Mouse (Mus musculus): ENCODE measurements around the gene AW011738. TPM values are rescaled to one million over a fixed set of nuclear protein-coding genes. Genes with fewer than 3 reads are reported as not detected.

Gene AW011738
- polyA plus RNA-seq, 1 experiment from 2014 or later, result 1.9 TPM

- 18% methylated on average over 17 of the region's 17 CpGs for WGBS (ENCODE audit: insufficient replicate concordance)
- H3K27ac ChIP-seq (ENCODE audit: low read depth), result no peak overlapping the region
- no peaks in the 10 kb centered on the region for H3K27me3 ChIP-seq (ENCODE audit: insufficient read depth, low read length)
- no peak for DNase-seq
- peaks cover 12% of the 10 kb centered on the region for H3K4me1 ChIP-seq (ENCODE audit: insufficient read depth)
- no peaks in the 10 kb centered on the region for H3K9me3 ChIP-seq (ENCODE audit: low read length)
- TF ChIP-seq EP300 (IDR thresholded peaks at IDR 0.05; ENCODE audit: low read depth) (no peak), CTCF (IDR thresholded peaks at IDR 0.05; ENCODE audit: low read depth) (no peak)
- H3K9ac ChIP-seq (replicated peaks), result peak overlapping the region; percentile 58
- H3K4me2 ChIP-seq (ENCODE audit: low read depth, low read length), result peak overlapping the region; percentile 99
- H3K36me3 ChIP-seq (replicated peaks; ENCODE audit: insufficient read depth, low read length), result peaks cover 28% of the 10 kb centered on the region
- H3K4me3 ChIP-seq (ENCODE audit: low read depth, low read length), result peak overlapping the region; percentile 92
- ATAC-seq, result no peak
Observed at GRCm38 (mm10) chr4:156234021-156234501, 31.0 kb downstream of the AW011738 start.

GRCm38 (mm10) chr4:156234701-156235213 is 31.7 kb downstream of the AW011738 start, which contains the start of gene Plekhn1:
Gene Plekhn1, minus strand, starts transcription at chr4:156234857.
- H3K9me3 ChIP-seq (ENCODE audit: low read length), result no peaks in the 10 kb centered on the region
- no peaks in the 10 kb centered on the region for H3K27me3 ChIP-seq (ENCODE audit: insufficient read depth, low read length)
- H3K9ac ChIP-seq (replicated peaks), result peak within 1 kb of the TSS; percentile 80
- TF ChIP-seq EP300 (IDR thresholded peaks at IDR 0.05; ENCODE audit: low read depth), result no peak
- no peak for TF ChIP-seq CTCF (IDR thresholded peaks at IDR 0.05; ENCODE audit: low read depth)
- H3K4me3 ChIP-seq (ENCODE audit: low read depth, low read length), result peak within 1 kb of the TSS; percentile 92
- H3K4me1 ChIP-seq (ENCODE audit: insufficient read depth), result peaks cover 12% of the 10 kb centered on the region
- DNase-seq (peak; percentile 77), ATAC-seq (peak; percentile 22)
- peak within 1 kb of the TSS; percentile 95 for H3K27ac ChIP-seq (ENCODE audit: low read depth)
- H3K4me2 ChIP-seq (ENCODE audit: low read depth, low read length), result peak within 1 kb of the TSS; percentile 99
- peaks cover 31% of the 10 kb centered on the region for H3K36me3 ChIP-seq (replicated peaks; ENCODE audit: insufficient read depth, low read length)
- WGBS (ENCODE audit: insufficient replicate concordance), result under 1% methylated on average over 19 of the region's 48 CpGs

DNA sequence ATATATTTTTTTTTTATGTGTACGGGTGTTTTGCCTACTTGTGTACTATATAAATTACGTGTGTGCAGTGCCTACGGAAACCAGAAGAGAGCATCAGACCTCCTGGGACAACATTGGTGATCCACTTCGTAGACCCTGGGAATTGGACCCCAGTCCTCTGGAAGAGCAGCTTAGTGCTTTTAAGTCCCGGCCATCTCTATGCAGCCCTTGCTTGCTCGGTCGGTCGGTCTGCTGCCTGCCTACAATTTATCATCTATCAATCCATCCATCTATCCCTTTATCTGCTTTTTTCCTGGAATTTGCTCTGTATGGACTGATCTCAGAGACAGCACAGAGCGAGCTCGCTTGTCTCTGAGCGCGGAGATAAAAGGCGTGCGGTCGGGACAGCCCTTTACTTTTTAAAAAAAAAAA is 32.3 kb downstream of the AW011738 start:
- peaks cover 36% of the 10 kb centered on the region for H3K36me3 ChIP-seq (replicated peaks; ENCODE audit: insufficient read depth, low read length)
- peak; percentile 42 for TF ChIP-seq CTCF (IDR thresholded peaks at IDR 0.05; ENCODE audit: low read depth)
- no peak for TF ChIP-seq EP300 (IDR thresholded peaks at IDR 0.05; ENCODE audit: low read depth)
- H3K27me3 ChIP-seq (ENCODE audit: insufficient read depth, low read length), result no peaks in the 10 kb centered on the region
- no peaks in the 10 kb centered on the region for H3K9me3 ChIP-seq (ENCODE audit: low read length)
- under 1% methylated on average over 15 of the region's 15 CpGs for WGBS (ENCODE audit: insufficient replicate concordance)
- no peak for DNase-seq
- peak overlapping the region; percentile 99 for H3K4me2 ChIP-seq (ENCODE audit: low read depth, low read length)
- peak; percentile 48 for ATAC-seq
- peak overlapping the region; percentile 92 for H3K4me3 ChIP-seq (ENCODE audit: low read depth, low read length)
- H3K9ac ChIP-seq (replicated peaks), result peak overlapping the region; percentile 80
- H3K27ac ChIP-seq (ENCODE audit: low read depth), result peak overlapping the region; percentile 95
- H3K4me1 ChIP-seq (ENCODE audit: insufficient read depth), result peaks cover 12% of the 10 kb centered on the region

DNA sequence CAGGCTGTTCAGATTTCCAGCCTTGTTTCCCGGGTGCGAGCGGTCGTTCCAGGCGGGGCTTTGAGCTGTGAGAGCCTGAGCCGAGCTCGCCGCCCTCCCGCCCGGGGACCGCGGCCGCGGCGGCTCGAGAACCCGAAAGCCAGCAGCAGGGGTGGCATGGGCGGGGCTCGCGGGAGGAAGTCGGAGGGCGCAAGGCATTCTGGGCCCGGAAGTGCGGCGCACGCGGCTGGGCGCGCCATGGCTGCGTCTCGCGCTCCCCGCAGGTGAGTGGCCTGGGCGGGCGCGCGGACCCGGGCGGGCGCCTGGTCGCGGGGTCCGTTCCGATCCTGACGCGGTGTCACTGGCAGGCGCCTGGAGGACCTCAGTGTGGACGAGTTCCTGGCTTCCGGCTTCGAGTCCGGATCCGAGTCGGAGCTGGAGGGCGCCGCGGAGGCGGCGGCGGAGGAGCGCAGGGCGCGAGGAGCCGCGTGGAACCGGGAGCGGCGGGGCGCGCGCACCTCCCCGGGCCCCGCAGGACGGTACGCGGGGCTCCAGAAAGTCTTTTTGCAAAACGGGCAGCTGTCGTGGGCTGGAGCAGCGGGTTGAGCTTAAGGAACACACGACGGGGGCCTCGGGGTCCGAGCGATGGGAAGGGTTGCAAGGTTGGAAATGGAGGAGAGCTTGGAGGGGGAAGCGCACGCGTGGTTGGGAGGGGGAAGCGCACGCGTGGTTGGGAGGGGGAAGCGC is 32.9 kb downstream of the AW011738 start, which contains the start of gene Noc2l:
Gene Noc2l, plus strand, starts transcription at position 203 of the 726 bp plus-strand sequence.
- DNase-seq (peak; percentile 96), ATAC-seq (peak; percentile 93)
- TF ChIP-seq CTCF (IDR thresholded peaks at IDR 0.05; ENCODE audit: low read depth) (peak; percentile 10; the same call in 1 of the 2 replicates), EP300 (IDR thresholded peaks at IDR 0.05; ENCODE audit: low read depth) (no peak)
- WGBS (ENCODE audit: insufficient replicate concordance), result under 1% methylated on average over 73 of the region's 90 CpGs
- peaks cover 38% of the 10 kb centered on the region for H3K36me3 ChIP-seq (replicated peaks; ENCODE audit: insufficient read depth, low read length)
- peak within 1 kb of the TSS; percentile 99 for H3K4me2 ChIP-seq (ENCODE audit: low read depth, low read length)
- no peaks in the 10 kb centered on the region for H3K9me3 ChIP-seq (ENCODE audit: low read length)
- H3K27me3 ChIP-seq (ENCODE audit: insufficient read depth, low read length), result no peaks in the 10 kb centered on the region
- peaks cover 12% of the 10 kb centered on the region for H3K4me1 ChIP-seq (ENCODE audit: insufficient read depth)
- peak within 1 kb of the TSS; percentile 80 for H3K9ac ChIP-seq (replicated peaks)
- H3K4me3 ChIP-seq (ENCODE audit: low read depth, low read length), result peak within 1 kb of the TSS; percentile 92
- peak within 1 kb of the TSS; percentile 95 for H3K27ac ChIP-seq (ENCODE audit: low read depth)

GRCm38 (mm10) chr4:156236651-156237447 is 33.7 kb downstream of the AW011738 start:
- 27% methylated on average over 47 of the region's 60 CpGs for WGBS (ENCODE audit: insufficient replicate concordance)
- Histone ChIP-seq H3K4me1 (ENCODE audit: insufficient read depth) (peaks cover 12% of the 10 kb centered on the region), H3K36me3 (replicated peaks; ENCODE audit: insufficient read depth, low read length) (peaks cover 42% of the 10 kb centered on the region), H3K4me2 (ENCODE audit: low read depth, low read length) (peak overlapping the region; percentile 99), H3K9ac (replicated peaks) (peak overlapping the region; percentile 18; the same call in 1 of the 2 replicates), H3K27ac (ENCODE audit: low read depth) (no peak overlapping the region; the same call in 1 of the 2 replicates), H3K4me3 (ENCODE audit: low read depth, low read length) (peak overlapping the region; percentile 92), H3K27me3 (ENCODE audit: insufficient read depth, low read length) (no peaks in the 10 kb centered on the region), H3K9me3 (ENCODE audit: low read length) (no peaks in the 10 kb centered on the region)
- ATAC-seq, result no peak
- peak; percentile 60 for DNase-seq
- TF ChIP-seq EP300 (IDR thresholded peaks at IDR 0.05; ENCODE audit: low read depth), result no peak
- TF ChIP-seq CTCF (IDR thresholded peaks at IDR 0.05; ENCODE audit: low read depth), result no peak

Measured in liver, postnatal 0 days (tissue).